Mouse (Mus musculus) cerebellum, adult 11 months (tissue): Measurements from ENCODE around the gene Acta1.
A peak's percentile ranks its signal among the peaks of the same experiment; 100 is the strongest.

ENCODE experiments used
- DNase-seq: peaks from one replicate; pipeline ENCODE4 v3.0.0; 2022

Gene Acta1

DNA sequence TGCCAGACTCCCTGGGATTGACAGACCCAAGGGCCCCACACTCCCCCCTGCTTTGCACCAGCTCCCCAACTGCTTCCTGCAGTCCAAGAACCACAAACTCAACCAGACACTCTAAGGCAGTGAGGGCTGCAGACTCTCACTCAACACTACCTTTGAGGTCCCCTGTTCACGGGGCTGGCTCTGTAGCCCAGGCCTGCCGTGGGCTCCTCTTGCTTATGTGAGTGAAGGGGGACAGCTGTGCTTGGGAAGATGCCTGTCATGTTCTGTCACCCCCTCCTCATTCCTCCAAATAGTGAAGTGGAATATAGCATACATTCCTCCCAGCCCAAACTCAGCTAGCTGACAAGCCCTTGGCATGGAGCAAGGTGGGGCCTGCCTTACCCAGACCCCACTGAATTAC lies 12.1 kb downstream of the Acta1 start:
- DNase-seq, result no peak

GRCm38 (mm10) chr8:123880821-123881350 lies 13.7 kb downstream of the Acta1 start:
- DNase-seq, result no peak

- no peak for DNase-seq
These were observed 14.3 kb downstream of the Acta1 start for GRCm38 (mm10) chr8:123880271-123880670.

GRCm38 (mm10) chr8:123877865-123878264 lies 16.7 kb downstream of the Acta1 start:
- DNase-seq, result no peak

DNA sequence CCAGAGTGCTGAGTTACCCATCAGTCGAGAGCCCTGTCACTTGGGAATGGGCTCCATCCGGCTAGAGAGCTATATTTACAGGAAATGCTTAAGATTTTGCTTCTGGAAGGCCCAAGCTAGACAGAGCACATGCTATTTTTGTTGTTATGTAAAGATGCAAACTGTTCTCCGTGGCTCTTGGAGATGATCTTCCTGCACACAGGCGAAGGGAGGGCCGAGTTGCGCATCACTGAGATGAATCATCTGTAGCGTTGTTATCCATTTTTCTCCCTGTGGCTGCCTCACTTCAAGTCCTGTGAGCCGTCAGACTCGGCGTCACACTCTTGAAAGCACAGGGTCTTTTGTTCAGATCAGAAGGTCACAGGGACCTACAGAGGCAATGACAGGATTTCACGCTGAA lies 20.2 kb downstream of the Acta1 start:
- no peak for DNase-seq

DNA sequence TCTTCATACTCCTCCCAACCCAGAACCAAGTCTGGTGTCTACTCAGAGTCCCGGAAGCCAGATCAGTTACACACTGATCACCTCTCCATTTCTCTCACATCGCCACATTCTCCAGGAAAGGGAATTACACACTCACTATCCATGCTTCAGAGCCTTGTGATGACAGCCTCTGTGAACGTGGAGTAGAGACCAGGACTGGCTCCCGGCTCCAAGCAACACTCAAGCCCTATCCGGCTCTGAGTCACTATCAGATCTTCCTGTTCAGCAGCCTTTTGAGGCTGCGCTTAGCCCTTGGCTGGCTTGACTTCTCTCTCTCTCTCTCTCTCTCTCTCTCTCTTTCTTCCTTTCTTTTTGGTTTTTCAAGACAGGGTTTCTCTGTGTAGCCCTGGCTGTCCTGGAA lies 21.2 kb downstream of the Acta1 start:
- no peak for DNase-seq

DNA sequence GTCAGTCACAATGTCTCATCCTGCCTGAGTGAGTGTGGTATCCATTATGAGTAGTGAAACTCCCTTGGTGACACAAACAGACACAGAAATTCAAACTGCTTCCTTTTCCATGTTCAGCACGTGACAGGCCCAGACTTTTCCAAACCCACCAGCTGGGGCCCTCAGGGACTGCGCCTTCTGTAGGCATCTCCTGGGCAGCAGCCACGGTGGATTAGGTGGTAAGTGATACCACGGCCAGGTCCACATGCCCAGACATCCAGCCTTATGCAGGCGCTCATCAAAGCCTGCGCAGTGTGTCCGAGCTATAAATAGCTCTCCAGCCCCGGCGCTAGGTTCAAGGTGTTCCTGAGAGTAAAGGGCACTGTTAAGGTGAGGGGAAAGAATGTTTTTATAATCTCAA lies 22.5 kb downstream of the Acta1 start:
- no peak for DNase-seq

GRCm38 (mm10) chr8:123866971-123867370 lies 27.6 kb downstream of the Acta1 start:
- no peak for DNase-seq

DNA sequence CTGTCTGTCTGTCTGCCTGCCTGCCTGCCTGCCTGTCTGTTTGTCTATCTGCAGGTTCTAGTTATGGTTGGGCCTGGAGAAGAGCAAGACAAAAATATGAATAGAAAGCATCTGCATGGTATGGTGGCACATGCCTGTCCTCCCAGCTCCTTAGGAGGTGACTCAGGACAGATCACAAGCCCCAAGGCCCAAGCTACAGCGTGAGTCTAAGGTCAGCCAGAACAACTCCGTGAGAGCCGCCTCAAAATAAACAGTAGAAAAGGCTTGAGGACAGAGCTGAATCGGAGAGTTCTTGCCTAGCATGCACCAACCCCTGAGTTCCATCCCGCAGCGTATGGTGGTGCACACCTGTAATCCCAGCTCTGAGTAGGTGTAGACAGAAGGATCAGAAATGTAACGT lies 28.8 kb downstream of the Acta1 start:
- no peak for DNase-seq

DNA sequence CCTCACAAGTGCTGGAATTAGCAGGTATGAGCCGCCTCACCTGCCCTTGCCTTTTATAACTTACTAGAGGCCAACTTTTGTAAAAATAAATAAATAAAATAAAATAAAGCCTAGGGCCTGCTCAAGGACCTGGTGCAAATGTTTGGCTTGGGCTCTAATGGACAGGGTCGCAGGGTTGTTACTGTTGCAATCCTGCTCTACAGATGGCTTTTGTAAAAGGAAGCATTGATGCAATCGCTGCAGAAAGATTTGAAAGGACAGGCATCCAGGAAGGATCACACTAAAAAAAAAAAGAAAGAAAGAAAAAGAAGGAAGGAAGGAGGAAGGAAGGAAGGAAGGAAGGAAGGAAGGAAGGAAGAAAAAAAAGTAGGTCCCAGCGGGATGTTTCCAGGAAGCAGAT lies 34.2 kb downstream of the Acta1 start:
- DNase-seq, result no peak

GRCm38 (mm10) chr8:123859648-123860259 lies 34.8 kb downstream of the Acta1 start, which contains the start of gene Ccsap:
TSS of gene Ccsap (minus strand) at chr8:123860209.
- DNase-seq, result peak; percentile 67

GRCm38 (mm10) chr8:123858941-123859647 lies 35.5 kb downstream of the Acta1 start:
- peak; percentile 94 for DNase-seq

- no peak for DNase-seq
These were observed 36.0 kb downstream of the Acta1 start for GRCm38 (mm10) chr8:123858574-123858940.

GRCm38 (mm10) chr8:123857361-123857760 lies 37.2 kb downstream of the Acta1 start:
- no peak for DNase-seq

GRCm38 (mm10) chr8:123854733-123855475 lies 39.6 kb downstream of the Acta1 start:
- DNase-seq, result no peak

- no peak for DNase-seq
These were observed 40.3 kb downstream of the Acta1 start for GRCm38 (mm10) chr8:123854252-123854651.

GRCm38 (mm10) chr8:123851590-123851989 lies 43.0 kb downstream of the Acta1 start:
- no peak for DNase-seq

GRCm38 (mm10) chr8:123849352-123849751 lies 45.2 kb downstream of the Acta1 start:
- no peak for DNase-seq

GRCm38 (mm10) chr8:123847546-123847945 lies 47.0 kb downstream of the Acta1 start:
- peak; percentile 50 for DNase-seq

- no peak for DNase-seq
These were observed 48.0 kb downstream of the Acta1 start for GRCm38 (mm10) chr8:123846509-123846908.

DNA sequence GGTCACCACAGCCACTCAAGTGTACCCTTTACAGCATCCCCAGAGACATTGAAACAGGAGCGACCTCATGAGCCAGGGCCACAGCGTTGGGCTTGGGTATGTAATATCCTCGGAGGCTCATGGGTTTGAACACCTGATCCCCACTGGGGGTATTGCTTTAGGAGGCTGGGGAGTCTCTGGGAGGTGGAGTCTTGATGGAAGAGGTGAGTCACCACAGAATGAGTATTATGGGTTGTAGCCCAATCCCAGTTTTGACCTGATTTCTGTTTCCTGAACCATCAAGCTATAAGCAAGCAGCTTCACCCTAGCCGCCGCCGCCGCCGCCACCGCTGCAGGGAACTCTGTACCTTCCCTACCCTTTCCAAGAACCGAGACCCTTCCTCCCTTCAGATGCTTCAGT lies 48.6 kb downstream of the Acta1 start:
- DNase-seq, result no peak

GRCm38 (mm10) chr8:123845114-123845513 lies 49.4 kb downstream of the Acta1 start:
- no peak for DNase-seq

DNA sequence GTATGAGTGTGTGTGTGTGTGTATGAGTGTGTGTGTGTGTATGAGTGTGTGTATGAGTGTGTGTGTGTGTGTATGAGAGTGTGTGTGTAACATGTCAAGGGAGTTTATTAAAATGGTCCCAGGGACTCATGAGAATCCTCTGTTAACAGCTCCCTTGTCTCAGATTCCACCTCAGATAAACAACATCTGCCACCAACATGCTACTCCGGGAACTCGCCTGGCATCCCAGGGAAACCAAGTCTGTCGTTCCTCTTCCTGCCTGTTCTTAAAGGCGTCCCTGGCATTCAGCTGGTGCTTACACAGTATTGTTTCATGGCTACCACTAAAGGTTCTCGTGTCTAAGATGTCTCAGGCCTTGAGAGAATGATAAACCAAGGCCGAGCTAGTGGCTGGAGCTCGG lies 50.2 kb downstream of the Acta1 start:
- no peak for DNase-seq

DNA sequence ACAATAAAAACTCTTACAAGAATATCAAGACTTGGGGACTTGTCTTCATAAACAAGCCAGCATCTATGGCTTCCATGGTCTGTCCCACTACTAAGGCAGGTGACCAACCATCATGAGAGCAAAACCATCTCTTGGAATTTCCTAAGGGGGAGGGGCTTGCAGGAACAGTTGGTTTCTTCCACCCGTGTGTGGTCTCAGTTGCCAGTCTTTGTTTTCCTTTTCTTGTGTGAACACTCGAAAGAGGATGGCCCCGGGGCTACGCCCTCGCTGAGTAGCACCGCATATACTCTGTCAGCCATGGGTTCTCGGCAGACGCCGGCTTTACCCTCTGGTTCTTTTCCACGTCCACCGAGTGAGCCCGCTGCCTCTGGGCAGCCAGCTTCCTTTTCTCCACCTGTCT lies 52.5 kb downstream of the Acta1 start:
- DNase-seq, result no peak
